Mouse (Mus musculus) neural tube, embryonic 14.5 days (tissue): Measurements from ENCODE around the gene BC030870. TPM values are rescaled to one million over a fixed set of nuclear protein-coding genes. Genes with fewer than 3 reads are reported as not detected.

Experiments used
- ATAC-seq: fragments of 200-750 bp; cut with Nextera tagmentation; 2 replicates; pipeline ENCODE4 v1.8.0; 2017; ENCODE audit warnings: low read depth, mild to moderate bottlenecking, moderate TSS enrichment, moderate library complexity
- H3K27ac ChIP-seq: fragments of 300-500 bp; sonication (generic); 2 replicates; pipeline ENCODE4 v1.5.1; 2014; ENCODE audit warnings: low read depth, mild to moderate bottlenecking, control low read depth, low read length, moderate library complexity, mixed read lengths
- H3K27me3 ChIP-seq: fragments of 300-500 bp; sonication (generic); 2 replicates; pipeline ENCODE4 v1.6.1; 2014; ENCODE audit warnings: low read length; ENCODE audit not compliant: control insufficient read depth, insufficient read depth
- H3K36me3 ChIP-seq: fragments of 300-500 bp; sonication (generic); 2 replicates; pipeline ENCODE4 v1.6.1; 2014; ENCODE audit warnings: low read length, mixed read lengths; ENCODE audit not compliant: control insufficient read depth, insufficient read depth
- H3K4me1 ChIP-seq: fragments of 300-500 bp; sonication (generic); 2 replicates; pipeline ENCODE4 v1.6.1; 2014; ENCODE audit warnings: low read length; ENCODE audit not compliant: control insufficient read depth, insufficient read depth
- H3K4me2 ChIP-seq: fragments of 300-500 bp; sonication (generic); 2 replicates; pipeline ENCODE4 v1.6.1; 2014; ENCODE audit warnings: mild to moderate bottlenecking, low read depth, low read length, control low read depth
- H3K4me3 ChIP-seq: fragments of 300-500 bp; sonication (generic); 2 replicates; pipeline ENCODE4 v1.5.1; 2014; ENCODE audit warnings: low read depth, low read length, control low read depth, mixed read lengths
- H3K9ac ChIP-seq: fragments of 300-500 bp; sonication (generic); replicated peaks from 2 replicates; pipeline ENCODE4 v1.6.1; 2014; ENCODE audit warnings: low read depth, mild to moderate bottlenecking, control low read depth, low read length, mixed read lengths
- H3K9me3 ChIP-seq: fragments of 300-500 bp; sonication (generic); 2 replicates; pipeline ENCODE4 v1.6.1; 2016; ENCODE audit warnings: low read length; ENCODE audit not compliant: control insufficient read depth
- WGBS: fragments of 180-500 bp; shearing (Covaris S2); extraction: QIAGEN DNeasy Blood & Tissue Kit; methylation state at CpG from one replicate; pipeline ENCODE4 v1.1.7; 2014; 5-methylcytosine and 5-hydroxymethylcytosine counted together
- polyA plus RNA-seq: library from polyadenylated mRNA; unstranded; fragments of >200 nt; fragmentation: Nextera tagmentation; extraction: Ambion mirVana; gene quantifications from 2 replicates; pipeline ENCODE4 v1.2.1, GENCODE M21; 2014

BC030870 gene
- polyA plus RNA-seq, 1 experiment from 2014 or later = not detected

DNA sequence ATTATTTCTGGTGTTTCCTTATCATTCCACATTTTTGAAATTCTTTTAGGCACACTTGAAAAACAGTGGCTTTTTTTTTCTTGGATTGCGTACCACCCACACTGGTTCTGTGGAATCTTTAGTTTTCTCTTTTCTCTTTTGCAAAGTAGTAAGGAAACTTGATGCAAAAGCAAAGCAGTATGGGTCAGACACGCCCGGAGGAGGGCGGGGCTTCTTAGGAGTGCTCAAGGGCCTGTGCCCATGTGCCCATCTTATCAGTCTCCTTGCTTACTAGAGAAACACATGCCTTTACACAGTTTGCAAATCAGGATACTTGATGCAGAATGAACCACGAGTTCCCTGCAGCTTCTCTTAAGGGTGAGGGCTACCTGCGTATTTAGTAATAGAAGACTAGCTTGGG is 17.3 kb downstream of the BC030870 start:
- no peak for ATAC-seq
- Histone ChIP-seq H3K9ac (no peak overlapping the region), H3K9me3 (no peaks in the 10 kb centered on the region), H3K4me2 (no peak overlapping the region), H3K4me1 (no peaks in the 10 kb centered on the region), H3K27ac (no peak overlapping the region), H3K36me3 (no peaks in the 10 kb centered on the region), H3K27me3 (no peaks in the 10 kb centered on the region), H3K4me3 (no peak overlapping the region)
- 84% methylated on average over 6 of the region's 6 CpGs for whole genome bisulfite sequencing

DNA sequence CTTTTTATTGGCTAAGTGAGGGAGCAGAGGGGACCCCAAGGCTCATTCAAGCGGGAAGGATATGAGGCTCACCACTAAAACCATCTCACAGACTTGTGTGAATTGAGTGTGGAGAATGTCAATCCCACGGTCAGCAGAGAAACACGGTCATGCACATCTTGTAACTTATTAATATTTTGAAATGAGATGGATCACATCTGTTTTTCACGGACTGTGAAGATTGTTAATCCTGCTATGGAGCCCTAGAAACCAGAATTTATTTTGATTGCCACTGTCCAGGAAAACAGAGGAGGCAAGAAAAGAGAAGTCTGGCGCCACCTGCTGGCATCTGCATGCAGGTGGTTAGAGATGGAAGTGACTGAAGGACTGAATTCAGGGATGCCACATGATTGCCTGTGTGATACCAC is 19.1 kb downstream of the BC030870 start:
- H3K9ac ChIP-seq = no peak overlapping the region
- H3K4me3 ChIP-seq = no peak overlapping the region
- no peaks in the 10 kb centered on the region for H3K27me3 ChIP-seq
- 37% methylated on average over 5 of the region's 5 CpGs for WGBS
- no peaks in the 10 kb centered on the region for H3K36me3 ChIP-seq
- no peaks in the 10 kb centered on the region for H3K4me1 ChIP-seq
- H3K9me3 ChIP-seq = no peaks in the 10 kb centered on the region
- ATAC-seq = peak; percentile 91
- H3K4me2 ChIP-seq = no peak overlapping the region
- H3K27ac ChIP-seq = no peak overlapping the region

- H3K36me3 ChIP-seq = no peaks in the 10 kb centered on the region
- no peaks in the 10 kb centered on the region for H3K9me3 ChIP-seq
- H3K9ac ChIP-seq = no peak overlapping the region
- H3K4me2 ChIP-seq = no peak overlapping the region
- no peak for ATAC-seq
- no peak overlapping the region for H3K27ac ChIP-seq
- H3K4me3 ChIP-seq = no peak overlapping the region
- WGBS = 77% methylated on average over 6 of the region's 6 CpGs
- H3K4me1 ChIP-seq = no peaks in the 10 kb centered on the region
- H3K27me3 ChIP-seq = no peaks in the 10 kb centered on the region
Measured at GRCm38 (mm10) chr8:65108936-65109335, 20.4 kb downstream of the BC030870 start.

- no peak for ATAC-seq
Measured at GRCm38 (mm10) chr8:65107936-65108718, 21.2 kb downstream of the BC030870 start.

DNA sequence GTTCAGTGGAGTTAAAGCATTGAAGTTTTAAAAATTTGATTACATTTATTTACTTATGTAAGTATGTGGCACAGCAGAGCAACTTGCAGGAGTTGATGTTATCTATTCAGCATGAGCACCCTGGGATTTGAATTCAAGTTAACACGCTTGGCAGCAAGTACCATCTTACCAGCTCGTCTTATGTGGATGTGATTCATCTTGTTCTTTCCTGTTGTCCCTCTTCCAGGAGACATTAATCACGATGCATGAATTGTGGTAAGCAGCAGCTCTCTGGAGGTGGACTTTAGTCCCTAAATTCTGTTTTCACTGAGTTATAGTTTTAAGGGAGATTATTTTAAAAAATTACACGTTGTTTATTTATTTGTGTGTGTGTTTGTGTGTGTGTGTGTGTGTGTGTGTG is 25.3 kb downstream of the BC030870 start:
- no peak for ATAC-seq
- H3K9ac ChIP-seq = no peak overlapping the region
- 65% methylated on average over 4 of the region's 4 CpGs for WGBS

More at GRCm38 (mm10) chr8:65107936-65108718, 21.2 kb downstream of the BC030870 start:
- WGBS = 97% methylated on average over 25 of the region's 25 CpGs
- H3K27ac ChIP-seq = no peak overlapping the region
- H3K9me3 ChIP-seq = no peaks in the 10 kb centered on the region
- no peak overlapping the region for H3K4me3 ChIP-seq
- H3K4me1 ChIP-seq = no peaks in the 10 kb centered on the region
- H3K9ac ChIP-seq = no peak overlapping the region
- H3K4me2 ChIP-seq = no peak overlapping the region
- H3K36me3 ChIP-seq = no peaks in the 10 kb centered on the region
- no peaks in the 10 kb centered on the region for H3K27me3 ChIP-seq

GRCm38 (mm10) chr8:65103632-65104031 is 25.7 kb downstream of the BC030870 start:
- ATAC-seq = no peak; the same call in 1 of the 2 replicates

More for the DNA sequence above, 25.3 kb downstream of the BC030870 start:
- Histone ChIP-seq H3K36me3 (no peaks in the 10 kb centered on the region), H3K4me3 (no peak overlapping the region), H3K4me1 (no peaks in the 10 kb centered on the region), H3K27ac (no peak overlapping the region), H3K4me2 (no peak overlapping the region), H3K27me3 (no peaks in the 10 kb centered on the region), H3K9me3 (no peaks in the 10 kb centered on the region)

GRCm38 (mm10) chr8:65099735-65100134 is 29.6 kb downstream of the BC030870 start:
- 56% methylated on average over 3 of the region's 3 CpGs for whole genome bisulfite sequencing
- H3K27ac ChIP-seq = no peak overlapping the region
- no peak overlapping the region for H3K9ac ChIP-seq
- no peak for ATAC-seq
- no peaks in the 10 kb centered on the region for H3K27me3 ChIP-seq
- no peak overlapping the region for H3K4me3 ChIP-seq
- no peaks in the 10 kb centered on the region for H3K9me3 ChIP-seq
- no peaks in the 10 kb centered on the region for H3K36me3 ChIP-seq
- no peaks in the 10 kb centered on the region for H3K4me1 ChIP-seq
- H3K4me2 ChIP-seq = no peak overlapping the region

More at GRCm38 (mm10) chr8:65103632-65104031, 25.7 kb downstream of the BC030870 start:
- no peak overlapping the region for H3K27ac ChIP-seq
- H3K36me3 ChIP-seq = no peaks in the 10 kb centered on the region
- H3K4me1 ChIP-seq = no peaks in the 10 kb centered on the region
- no peaks in the 10 kb centered on the region for H3K9me3 ChIP-seq
- H3K4me3 ChIP-seq = no peak overlapping the region
- no peak overlapping the region for H3K9ac ChIP-seq
- no peak overlapping the region for H3K4me2 ChIP-seq
- 70% methylated on average over 7 of the region's 7 CpGs for WGBS
- H3K27me3 ChIP-seq = no peaks in the 10 kb centered on the region

GRCm38 (mm10) chr8:65097760-65098415 is 31.5 kb downstream of the BC030870 start:
- no peak overlapping the region for H3K4me3 ChIP-seq
- H3K4me2 ChIP-seq = no peak overlapping the region
- H3K4me1 ChIP-seq = no peaks in the 10 kb centered on the region
- no peaks in the 10 kb centered on the region for H3K27me3 ChIP-seq
- no peak overlapping the region for H3K9ac ChIP-seq
- no peaks in the 10 kb centered on the region for H3K36me3 ChIP-seq
- no peak for ATAC-seq
- no peak overlapping the region for H3K27ac ChIP-seq
- H3K9me3 ChIP-seq = no peaks in the 10 kb centered on the region
- WGBS = 69% methylated on average over 7 of the region's 7 CpGs

DNA sequence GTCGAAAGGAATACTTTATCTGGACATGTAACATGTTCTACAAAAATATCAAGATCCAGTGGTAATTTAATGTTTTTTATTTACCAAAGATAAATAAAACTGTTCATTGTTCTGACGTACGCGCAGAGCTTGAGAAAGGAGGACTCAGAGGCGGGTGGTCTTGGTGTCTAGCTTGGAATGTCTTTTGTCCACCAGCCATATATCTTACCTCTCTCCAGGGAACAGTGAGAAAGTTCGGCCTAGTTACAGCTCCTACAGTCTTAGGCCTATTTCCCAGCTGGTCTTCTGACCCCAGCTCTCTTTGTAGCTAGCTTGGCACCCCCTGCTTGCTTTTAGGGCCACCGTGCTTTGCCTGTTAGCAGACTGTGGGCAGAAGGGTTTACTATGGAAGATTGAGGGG is 39.6 kb downstream of the BC030870 start:
- no peak overlapping the region for H3K4me2 ChIP-seq
- 14% methylated on average over 7 of the region's 7 CpGs for WGBS
- no peak overlapping the region for H3K9ac ChIP-seq
- H3K27me3 ChIP-seq = no peaks in the 10 kb centered on the region
- no peak overlapping the region for H3K27ac ChIP-seq
- no peaks in the 10 kb centered on the region for H3K4me1 ChIP-seq
- no peak overlapping the region for H3K4me3 ChIP-seq
- H3K36me3 ChIP-seq = no peaks in the 10 kb centered on the region
- ATAC-seq = peak; percentile 68; the same call in 1 of the 2 replicates
- H3K9me3 ChIP-seq = no peaks in the 10 kb centered on the region
